Mouse (Mus musculus) MN1 (cell line): ENCODE measurements around the gene Rnase1.
"Not testable (repeated sequence)": the region's sequence is repeated elsewhere in the genome, so short reads cannot be mapped to it uniquely, and the experiment has no call there.

Experiments
- DNase-seq: peaks from one replicate; pipeline ENCODE4 v3.0.0-alpha.2; 2016; ENCODE audit warnings: low spot score

Rnase1 gene

GRCm38 (mm10) chr14:51146685-51147084 lies at the start of gene Rnase1:
Gene Rnase1 (minus strand): TSS chr14:51146785.
- DNase-seq = no peak

GRCm38 (mm10) chr14:51195681-51196080 lies 49.1 kb upstream of the Rnase1 start:
- DNase-seq = no peak

- DNase-seq = not testable (repeated sequence)
Measured at GRCm38 (mm10) chr14:51181051-51181450, 34.5 kb upstream of the Rnase1 start.

GRCm38 (mm10) chr14:51173843-51174242 lies 27.3 kb upstream of the Rnase1 start:
- no peak for DNase-seq

- DNase-seq = not testable (repeated sequence)
Measured at GRCm38 (mm10) chr14:51172947-51173346, 26.4 kb upstream of the Rnase1 start.

- DNase-seq = not testable (repeated sequence)
Measured at GRCm38 (mm10) chr14:51172095-51172865, 25.7 kb upstream of the Rnase1 start.

GRCm38 (mm10) chr14:51166068-51166467 lies 19.5 kb upstream of the Rnase1 start:
- no peak for DNase-seq

- DNase-seq = no peak
Measured at GRCm38 (mm10) chr14:51165435-51165834, 18.9 kb upstream of the Rnase1 start.

GRCm38 (mm10) chr14:51163323-51163722 lies 16.7 kb upstream of the Rnase1 start:
- not testable (repeated sequence) for DNase-seq

- not testable (repeated sequence) for DNase-seq
Measured at GRCm38 (mm10) chr14:51161976-51162375, 15.4 kb upstream of the Rnase1 start, which contains the start of gene Rnase2b. Gene Rnase2b (plus strand): TSS chr14:51162260.

- no peak for DNase-seq
Measured at GRCm38 (mm10) chr14:51157072-51157471, 10.5 kb upstream of the Rnase1 start.

- DNase-seq = no peak
Measured at GRCm38 (mm10) chr14:51156736-51157068, 10.1 kb upstream of the Rnase1 start.

GRCm38 (mm10) chr14:51156056-51156735 lies 9.6 kb upstream of the Rnase1 start:
- DNase-seq = no peak

- DNase-seq = no peak
Measured at GRCm38 (mm10) chr14:51152249-51152870, 5.8 kb upstream of the Rnase1 start.

- DNase-seq = no peak
Measured at GRCm38 (mm10) chr14:51150206-51150831, 3.7 kb upstream of the Rnase1 start.

- no peak for DNase-seq
Measured at GRCm38 (mm10) chr14:51149164-51149563, 2.6 kb upstream of the Rnase1 start.

GRCm38 (mm10) chr14:51148006-51148405 lies 1.4 kb upstream of the Rnase1 start:
- DNase-seq = no peak

- no peak for DNase-seq
Measured at GRCm38 (mm10) chr14:51145521-51145920, 1.1 kb downstream of the Rnase1 start.

GRCm38 (mm10) chr14:51144451-51144850 lies 2.1 kb downstream of the Rnase1 start:
- no peak for DNase-seq

GRCm38 (mm10) chr14:51143937-51144336 lies 2.6 kb downstream of the Rnase1 start:
- DNase-seq = no peak

GRCm38 (mm10) chr14:51143287-51143686 lies 3.3 kb downstream of the Rnase1 start:
- DNase-seq = no peak

- DNase-seq = no peak
Measured at GRCm38 (mm10) chr14:51142568-51142967, 4.0 kb downstream of the Rnase1 start.
